Mouse (Mus musculus): ENCODE data around the gene Nelfb.
A peak's percentile ranks its signal among the peaks of the same experiment; 100 is the strongest.

Gene Nelfb

GRCm38 (mm10) chr2:25174866-25175689 lies 36.2 kb downstream of the Nelfb start:
- no peak for DNase-seq

- no peak for DNase-seq
Measured at GRCm38 (mm10) chr2:25173821-25174220, 37.5 kb downstream of the Nelfb start.

- peak; percentile 81 to 86 for DNase-seq
Measured at GRCm38 (mm10) chr2:25172629-25173028, 38.7 kb downstream of the Nelfb start.

- no peak for DNase-seq
Measured at GRCm38 (mm10) chr2:25171769-25172153, 39.5 kb downstream of the Nelfb start.

- DNase-seq = no peak
Measured at GRCm38 (mm10) chr2:25171101-25171768, 40.1 kb downstream of the Nelfb start.

- peak in 1 of 2 experiments; percentile 68 for DNase-seq
Measured at GRCm38 (mm10) chr2:25170326-25171100, 40.8 kb downstream of the Nelfb start.

GRCm38 (mm10) chr2:25169778-25170177 lies 41.5 kb downstream of the Nelfb start:
- DNase-seq = no peak

- DNase-seq = no peak
Measured at GRCm38 (mm10) chr2:25168665-25168978, 42.7 kb downstream of the Nelfb start.

GRCm38 (mm10) chr2:25167919-25168664 lies 43.2 kb downstream of the Nelfb start:
- peak; percentile 73 to 78 for DNase-seq

GRCm38 (mm10) chr2:25167481-25167880 lies 43.8 kb downstream of the Nelfb start:
- no peak for DNase-seq

GRCm38 (mm10) chr2:25157655-25158054 lies 53.6 kb downstream of the Nelfb start:
- peak in 1 of 2 experiments; percentile 62 for DNase-seq

GRCm38 (mm10) chr2:25156990-25157389 lies 54.3 kb downstream of the Nelfb start:
- DNase-seq = no peak

- DNase-seq = no peak
Measured at GRCm38 (mm10) chr2:25156177-25156576, 55.1 kb downstream of the Nelfb start.

- no peak for DNase-seq
Measured at GRCm38 (mm10) chr2:25151280-25151956, 59.9 kb downstream of the Nelfb start.
